Mouse (Mus musculus) kidney, adult 2 months (tissue): ENCODE data around the gene Plac9b.
"Not testable (repeated sequence)": the region's sequence is repeated elsewhere in the genome, so short reads cannot be mapped to it uniquely, and the experiment has no call there.

ENCODE experiments used
- CTCF ChIP-seq: fragments of 200-500 bp; conservative IDR thresholded peaks from 2 replicates; pipeline ENCODE4 v1.5.1; 2011; ENCODE audit warnings: low read depth, mild to moderate bottlenecking, control low read depth, low read length, moderate library complexity, mixed read lengths; ENCODE audit not compliant: insufficient read depth, insufficient read length
- POLR2A ChIP-seq: fragments of 200-500 bp; IDR thresholded peaks from one replicate; pipeline ENCODE4 v1.6.1; 2011; ENCODE audit warnings: low read depth, low read length, control low read depth

DNA sequence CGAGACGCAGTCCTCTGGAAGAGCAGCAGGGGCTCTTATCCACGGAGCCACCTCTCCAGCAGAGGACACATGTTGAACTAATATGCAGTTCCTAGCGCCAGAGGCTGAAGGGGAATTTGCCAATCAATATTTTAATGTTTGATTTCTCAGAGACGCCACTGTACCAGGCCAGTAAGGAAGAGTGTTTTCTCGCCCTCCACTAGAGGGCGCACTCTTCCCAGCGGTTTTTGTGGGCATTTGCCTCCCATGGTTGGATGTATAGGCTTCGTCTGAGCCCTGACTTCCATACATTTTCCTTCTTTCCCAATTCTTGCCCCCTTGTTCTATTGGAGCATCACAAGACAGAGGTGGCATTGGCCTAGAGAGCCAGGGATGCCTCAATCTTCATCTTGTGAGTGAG lies 4.4 kb upstream of the Plac9b start:
- TF ChIP-seq CTCF, POLR2A: not testable (repeated sequence)
